Mouse (Mus musculus): Measurements from ENCODE around the gene Eif5a.
"Not testable (repeated sequence)": the region's sequence is repeated elsewhere in the genome, so short reads cannot be mapped to it uniquely, and the experiment has no call there.

Eif5a gene

DNA sequence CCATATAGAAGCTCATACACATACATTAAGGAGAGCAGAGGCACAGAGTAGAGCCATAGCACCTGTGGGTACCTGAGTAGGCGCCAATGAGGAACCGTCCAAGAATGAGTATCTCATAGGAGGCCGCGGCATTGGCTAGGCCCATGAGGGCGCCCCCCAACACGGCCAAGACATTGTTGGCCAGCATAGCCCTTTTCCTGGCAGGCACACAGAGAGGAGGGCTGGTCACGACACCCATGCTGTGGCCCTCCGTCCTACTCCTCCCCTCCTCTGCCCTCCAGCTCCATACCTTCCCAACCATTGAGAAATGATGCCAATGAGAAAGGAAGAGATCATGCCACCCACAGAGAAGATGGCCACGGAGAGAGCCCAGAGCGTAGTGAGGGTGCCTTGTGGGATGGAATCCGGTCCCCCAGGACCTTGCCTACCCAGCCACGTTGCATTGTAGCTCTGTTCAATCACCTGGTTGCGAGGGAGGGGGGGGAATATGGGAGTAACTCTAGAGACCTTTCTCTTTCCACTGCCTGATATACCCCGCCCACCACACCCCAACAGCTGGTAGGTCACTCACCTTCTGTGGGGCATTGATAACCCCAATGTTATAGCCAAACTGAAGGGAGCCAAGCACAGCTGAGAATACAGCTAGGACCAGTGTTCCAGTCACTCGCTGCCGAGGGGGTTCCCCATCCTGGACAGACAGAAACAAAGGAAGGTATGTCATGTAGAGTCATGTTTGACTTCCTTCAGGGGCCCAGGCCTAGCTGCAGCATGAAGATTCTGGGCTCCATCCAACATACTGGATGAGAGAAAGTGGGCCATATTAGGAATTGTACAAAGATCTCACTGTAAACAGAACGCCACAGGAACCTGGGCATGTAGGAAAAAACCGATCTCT, 24.5 kb upstream of the Eif5a start:
- no peak for DNase-seq (ENCODE audit: low spot score)

DNA sequence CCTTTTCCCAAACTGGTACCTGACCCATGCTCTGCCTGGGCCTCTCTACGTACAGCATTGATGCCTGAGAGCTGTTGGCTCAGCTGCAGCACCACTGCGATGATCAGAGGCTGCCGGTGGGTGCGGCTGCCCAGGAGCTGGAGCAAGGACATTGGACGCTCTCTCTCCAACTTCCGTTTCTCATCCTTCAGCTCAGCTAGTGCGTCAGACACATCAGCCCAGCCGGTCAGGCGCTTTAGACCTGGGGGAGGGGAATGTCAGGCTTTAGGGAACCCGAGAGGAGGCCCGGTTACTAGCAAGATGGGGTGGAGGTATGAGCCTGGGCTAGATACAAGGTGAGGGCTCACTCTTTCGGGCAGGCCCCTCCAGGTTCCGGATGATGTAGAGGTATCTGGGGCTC, 23.5 kb upstream of the Eif5a start:
- no peak for DNase-seq (ENCODE audit: low spot score)

DNA sequence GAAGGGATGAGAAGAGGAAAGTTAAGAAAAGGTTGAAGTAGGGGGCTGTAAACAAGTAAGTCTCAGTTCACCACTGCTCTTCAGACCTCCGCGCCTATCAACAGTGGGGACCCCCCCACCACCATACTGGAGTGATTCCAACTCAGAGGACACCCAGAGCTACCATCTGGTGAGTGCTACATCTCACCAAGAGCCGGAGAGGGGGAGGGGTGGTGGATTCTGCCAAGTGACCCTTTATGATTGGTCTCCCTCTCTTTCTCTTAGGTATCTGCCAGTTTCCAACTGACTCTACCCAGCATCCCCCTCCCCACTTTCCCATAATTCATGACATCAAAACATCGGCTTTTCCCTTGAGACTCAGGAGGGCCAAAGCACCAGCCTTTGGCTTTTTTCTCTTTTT, 19.2 kb upstream of the Eif5a start:
- DNase-seq (ENCODE audit: low spot score): no peak

DNA sequence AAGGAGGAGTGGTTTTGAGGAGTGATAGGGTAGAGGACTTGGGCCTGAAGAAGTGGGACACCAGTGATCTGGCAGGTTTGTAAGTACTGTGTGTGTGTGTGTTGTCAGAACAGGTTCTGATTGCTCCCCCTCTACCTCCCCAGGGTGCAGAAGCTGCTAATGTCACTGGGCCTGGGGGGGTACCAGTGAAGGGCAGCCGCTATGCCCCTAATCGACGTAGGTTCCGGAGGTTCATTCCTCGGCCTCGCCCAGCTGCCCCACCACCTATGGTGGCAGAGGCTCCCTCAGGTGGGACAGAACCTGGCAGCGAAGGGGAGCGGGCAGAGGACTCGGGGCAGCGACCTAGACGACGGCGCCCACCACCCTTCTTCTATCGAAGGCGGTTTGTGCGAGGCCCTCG, 18.0 kb upstream of the Eif5a start:
- DNase-seq (ENCODE audit: low spot score): no peak

DNA sequence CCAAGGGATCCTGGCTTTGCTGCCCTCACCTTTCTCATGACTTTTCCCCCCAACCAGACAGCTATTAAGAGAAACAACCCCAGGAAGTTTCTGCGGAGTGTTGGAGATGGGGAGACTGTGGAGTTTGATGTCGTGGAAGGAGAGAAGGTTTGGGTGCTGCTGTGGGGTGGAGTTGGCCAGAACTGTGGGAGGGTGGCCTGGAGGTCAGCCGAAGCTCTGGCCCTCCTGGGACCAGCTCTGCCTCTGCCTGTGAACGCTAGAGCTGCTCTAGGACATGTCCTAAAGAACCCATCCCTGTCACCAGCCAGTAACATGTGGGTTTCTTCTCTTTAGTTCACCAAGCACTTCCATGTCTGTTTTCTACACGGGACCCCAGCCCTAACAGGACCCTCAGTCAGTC, 17.4 kb upstream of the Eif5a start:
- no peak for DNase-seq (ENCODE audit: low spot score)

DNA sequence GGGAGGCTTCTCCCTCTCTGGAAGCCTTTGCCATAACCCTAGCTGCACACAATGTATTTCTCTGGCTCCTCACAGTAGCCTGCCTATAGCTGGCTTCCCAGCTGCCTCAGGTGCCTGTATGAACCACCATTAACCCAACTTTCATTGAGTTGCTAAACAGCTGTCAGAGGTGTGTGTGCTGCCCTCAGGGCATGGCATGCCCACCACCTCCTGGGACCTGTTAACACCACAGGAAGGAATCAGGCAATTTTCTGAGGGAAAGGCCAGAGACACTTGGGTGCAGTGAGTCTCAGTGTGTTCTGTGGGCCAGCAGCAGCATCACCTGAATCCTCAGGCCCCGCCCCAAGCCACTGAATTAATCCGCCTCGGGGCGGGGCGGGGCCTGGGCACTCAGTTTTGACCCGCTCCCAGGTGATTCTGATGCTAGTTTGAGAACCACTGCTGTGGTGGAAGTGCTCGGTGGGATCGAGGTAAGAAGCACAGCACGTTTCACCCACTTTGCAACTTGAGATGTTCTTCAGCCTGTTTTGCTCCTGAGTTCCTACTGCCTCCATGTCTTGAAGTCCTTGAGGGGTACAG, 16.7 kb upstream of the Eif5a start:
- no peak for DNase-seq (ENCODE audit: low spot score)

DNA sequence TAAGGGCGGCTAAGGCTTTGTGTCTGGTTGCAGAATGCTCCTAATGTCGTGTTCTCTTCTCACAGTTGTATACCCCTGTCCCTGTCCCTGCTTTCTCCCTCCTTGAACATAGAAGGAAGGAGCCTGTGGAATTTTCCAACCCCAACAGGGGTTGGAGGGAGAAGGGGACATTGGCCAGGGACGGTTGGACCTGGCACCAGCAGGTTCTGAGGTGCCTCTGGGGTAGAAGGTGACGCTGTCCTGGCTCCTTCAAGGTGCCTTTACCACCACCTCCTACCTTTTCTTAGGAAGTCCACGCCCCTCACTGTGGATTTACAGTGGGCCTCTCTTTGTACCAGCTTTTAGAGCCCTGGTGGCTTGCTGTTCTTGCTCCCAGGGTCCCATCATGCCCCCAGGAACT, 16.1 kb upstream of the Eif5a start:
- DNase-seq (ENCODE audit: low spot score): no peak

DNA sequence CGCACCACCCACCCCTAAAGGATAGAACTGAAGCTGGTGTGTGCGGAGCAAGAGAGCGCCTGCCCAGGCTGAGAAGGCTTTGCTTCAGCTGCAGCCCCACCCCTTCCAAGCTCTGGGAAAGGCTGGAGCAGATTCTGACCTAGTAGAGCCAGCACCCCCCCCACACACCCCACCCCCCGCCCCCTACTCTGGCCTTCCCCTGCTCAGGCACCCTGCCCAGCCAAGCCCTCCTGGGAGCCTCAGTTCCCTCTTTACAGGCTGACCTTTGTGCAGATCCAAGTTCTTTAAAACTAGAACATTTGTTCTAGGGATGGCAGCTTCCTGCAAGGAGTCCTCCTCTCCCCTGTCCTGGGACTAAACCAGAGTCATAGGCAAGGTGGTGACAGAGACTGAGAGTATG, 15.6 kb upstream of the Eif5a start:
- DNase-seq (ENCODE audit: low spot score): no peak

DNA sequence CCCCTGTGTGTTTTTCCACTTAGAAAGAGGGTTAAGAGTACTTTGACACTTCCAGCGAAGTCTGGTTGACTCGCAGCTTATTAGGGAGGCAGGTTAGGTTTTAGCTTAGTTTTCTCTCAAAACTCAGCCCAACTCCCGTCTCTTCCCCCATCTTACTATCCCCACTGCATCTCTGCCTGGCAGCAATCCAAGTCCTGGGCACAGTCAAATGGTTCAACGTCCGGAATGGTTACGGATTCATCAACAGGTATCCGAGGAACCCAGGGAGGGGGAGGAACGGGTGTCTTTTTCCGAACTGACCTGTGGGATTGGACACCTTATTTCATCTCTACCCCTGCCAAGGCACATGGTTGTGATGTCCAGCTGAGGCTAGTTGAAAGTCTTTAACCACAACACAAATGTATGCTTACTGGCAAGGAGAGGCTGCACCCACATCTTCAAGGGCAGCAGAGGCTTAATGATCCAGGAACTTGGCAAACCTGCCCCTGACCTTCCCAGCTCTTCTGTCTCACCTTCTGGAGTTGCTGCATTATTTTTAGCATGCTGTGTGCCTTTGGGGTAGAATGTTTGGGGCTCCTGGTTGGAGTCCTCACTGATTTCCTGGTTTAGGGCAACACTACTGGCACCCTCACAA, 15.1 kb upstream of the Eif5a start:
- DNase-seq (ENCODE audit: low spot score): no peak

DNA sequence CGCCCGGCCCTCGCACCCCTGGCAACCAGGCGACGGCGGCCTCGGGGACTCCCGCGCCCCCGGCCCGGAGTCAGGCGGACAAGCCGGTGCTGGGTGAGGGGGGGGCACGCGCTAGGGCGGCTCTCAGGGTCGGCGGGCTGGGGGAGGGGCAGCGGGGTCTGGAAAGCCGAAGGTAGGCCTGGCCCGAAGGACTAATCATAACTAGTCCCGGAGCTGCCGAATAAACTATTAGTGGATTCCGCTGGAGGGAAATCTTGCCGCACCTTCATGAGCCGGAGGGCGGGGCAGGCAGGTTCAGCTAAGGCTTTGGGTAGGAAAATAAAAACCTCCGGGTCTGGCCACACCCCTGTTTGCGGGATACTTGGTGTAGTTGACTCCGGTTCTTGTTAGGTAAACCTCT, 14.4 kb upstream of the Eif5a start:
- DNase-seq (ENCODE audit: low spot score): no peak

DNA sequence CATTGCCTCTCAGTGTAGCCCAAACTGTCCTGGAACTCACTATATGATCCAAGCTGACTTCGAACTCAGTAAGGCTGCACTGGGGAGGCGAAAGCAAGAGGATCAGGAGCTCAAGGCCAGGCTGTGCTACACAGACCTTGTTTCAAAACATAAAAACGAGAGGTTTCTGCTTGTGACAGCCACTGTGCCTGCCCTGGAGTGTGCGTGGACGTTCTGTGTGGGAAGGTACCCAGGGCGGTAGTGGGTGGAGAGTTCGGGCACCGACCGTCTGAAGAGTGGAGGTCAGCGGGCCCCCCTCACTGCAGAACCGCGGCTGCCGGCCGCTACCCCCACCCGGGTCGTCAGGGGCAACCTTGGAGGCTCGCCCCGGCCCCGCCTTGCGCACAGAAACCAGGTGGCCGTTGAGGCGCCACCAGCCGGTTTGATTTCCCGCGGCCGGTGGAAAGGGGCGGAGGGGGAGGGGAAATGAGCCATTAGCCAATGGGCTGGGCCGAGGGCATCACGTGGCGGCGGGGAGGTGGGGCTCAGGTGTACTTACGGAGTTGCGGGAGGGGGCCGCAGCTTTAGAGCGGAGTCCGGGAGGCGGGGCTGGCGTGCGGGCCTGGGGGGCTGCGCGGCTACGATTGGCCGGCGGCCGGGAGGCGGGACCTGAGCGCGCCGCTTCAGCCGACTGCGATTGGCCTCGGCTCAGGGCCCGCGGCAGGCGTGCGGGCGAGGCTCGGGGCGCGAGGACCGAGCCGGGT, 13.6 kb upstream of the Eif5a start, which contains the start of gene Ybx2:
TSS of gene Ybx2 (plus strand) at position 660 of the 743 bp plus-strand sequence.
- peak; percentile 77 for DNase-seq (ENCODE audit: low spot score)

DNA sequence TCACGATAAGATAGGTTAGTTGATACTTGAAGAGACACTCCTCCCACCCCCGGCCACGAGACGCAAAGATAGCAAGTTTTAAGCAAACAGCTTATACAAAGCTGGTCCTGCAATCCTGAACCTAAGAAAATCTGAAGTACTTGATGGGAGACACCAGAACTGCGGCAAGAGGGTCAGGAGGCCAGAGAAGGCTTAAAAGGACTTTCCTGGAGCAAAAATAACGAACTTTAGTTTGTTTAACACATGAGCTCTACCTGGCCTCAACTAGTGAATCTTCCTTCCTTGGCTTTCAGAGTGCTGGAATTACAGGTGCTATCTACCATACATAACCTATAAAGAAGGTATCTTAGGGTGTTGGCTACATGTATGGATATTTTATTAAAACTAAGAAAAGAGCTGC, 12.9 kb upstream of the Eif5a start:
- no peak for DNase-seq (ENCODE audit: low spot score)

DNA sequence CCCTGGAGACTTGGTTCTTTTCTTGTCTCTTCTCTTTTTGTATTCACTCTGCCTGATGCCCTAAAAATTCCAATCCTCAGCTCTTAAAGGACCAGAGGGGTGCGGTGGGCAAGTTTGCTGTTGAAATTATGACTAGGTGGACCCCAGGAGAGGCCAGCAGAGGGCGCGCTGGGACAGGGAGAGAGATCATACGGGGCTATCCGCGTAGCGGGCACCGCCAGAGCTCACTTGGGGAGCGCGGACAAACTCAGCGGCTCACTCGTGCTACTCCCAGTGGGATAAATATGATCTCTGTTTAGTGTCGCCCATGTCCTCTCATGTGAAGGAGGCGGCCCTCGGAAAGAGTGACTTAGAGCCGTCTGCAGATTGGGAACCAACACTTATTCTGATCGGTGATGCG, 12.4 kb upstream of the Eif5a start:
- DNase-seq (ENCODE audit: low spot score): peak; percentile 98

DNA sequence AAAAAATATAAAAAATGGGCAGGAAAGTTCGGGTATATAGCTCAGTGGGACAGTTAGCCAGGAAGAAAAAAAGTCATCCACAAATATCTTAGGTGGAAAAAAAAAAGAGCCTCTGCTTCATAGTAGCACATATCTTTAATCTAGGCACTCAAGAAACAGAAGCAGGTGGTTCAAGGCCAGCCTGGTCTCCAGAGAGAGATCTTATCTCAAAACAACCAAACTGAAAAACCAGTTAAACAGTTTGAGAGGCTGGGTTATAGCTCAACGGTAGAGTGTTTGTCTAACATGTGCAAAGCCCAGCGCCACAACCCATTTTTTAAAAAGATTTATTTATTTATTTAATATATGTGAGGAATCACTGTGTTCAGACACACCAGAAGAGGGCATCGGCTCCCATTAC, 11.3 kb upstream of the Eif5a start:
- no peak for DNase-seq (ENCODE audit: low spot score)

DNA sequence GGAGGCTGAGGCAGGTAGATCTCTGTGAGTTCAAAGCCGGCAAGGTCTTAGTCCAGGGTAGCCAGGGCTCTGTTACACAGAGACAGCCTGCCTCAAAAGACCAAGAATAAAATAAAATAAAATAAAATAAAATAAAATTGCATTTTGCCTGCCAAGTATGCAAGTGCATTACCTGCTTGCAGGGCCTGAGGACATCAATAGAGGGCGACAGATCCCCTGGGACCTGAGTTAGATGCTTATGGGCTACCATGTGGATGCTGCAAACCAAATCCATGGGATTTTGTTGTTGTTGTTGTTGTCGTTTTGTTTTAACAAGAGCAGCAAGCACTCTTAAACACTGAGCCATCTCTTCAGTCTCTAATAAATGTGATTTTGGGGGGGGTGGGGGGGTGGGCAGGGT, 10.5 kb upstream of the Eif5a start:
- DNase-seq (ENCODE audit: low spot score): no peak

DNA sequence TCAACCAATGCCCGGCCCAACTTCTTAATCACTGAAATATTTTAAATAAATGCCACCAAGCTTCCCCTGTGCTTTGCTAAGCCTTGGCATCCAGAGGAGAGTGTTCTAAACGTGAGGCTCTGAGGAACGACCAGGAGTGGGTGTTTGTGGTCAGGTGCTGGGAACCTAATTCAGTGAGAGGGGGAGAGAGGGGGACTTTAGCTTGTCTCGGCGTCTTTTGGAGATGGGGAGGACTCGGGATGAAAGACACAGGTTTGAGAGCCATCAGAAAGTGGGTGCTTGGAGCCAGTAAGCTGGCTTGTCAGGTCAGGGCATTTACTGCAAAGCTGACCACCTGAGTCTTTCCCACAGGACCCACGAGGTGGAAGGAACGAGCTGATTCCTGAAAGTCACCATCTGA, 10.0 kb upstream of the Eif5a start:
- no peak for DNase-seq (ENCODE audit: low spot score)

DNA sequence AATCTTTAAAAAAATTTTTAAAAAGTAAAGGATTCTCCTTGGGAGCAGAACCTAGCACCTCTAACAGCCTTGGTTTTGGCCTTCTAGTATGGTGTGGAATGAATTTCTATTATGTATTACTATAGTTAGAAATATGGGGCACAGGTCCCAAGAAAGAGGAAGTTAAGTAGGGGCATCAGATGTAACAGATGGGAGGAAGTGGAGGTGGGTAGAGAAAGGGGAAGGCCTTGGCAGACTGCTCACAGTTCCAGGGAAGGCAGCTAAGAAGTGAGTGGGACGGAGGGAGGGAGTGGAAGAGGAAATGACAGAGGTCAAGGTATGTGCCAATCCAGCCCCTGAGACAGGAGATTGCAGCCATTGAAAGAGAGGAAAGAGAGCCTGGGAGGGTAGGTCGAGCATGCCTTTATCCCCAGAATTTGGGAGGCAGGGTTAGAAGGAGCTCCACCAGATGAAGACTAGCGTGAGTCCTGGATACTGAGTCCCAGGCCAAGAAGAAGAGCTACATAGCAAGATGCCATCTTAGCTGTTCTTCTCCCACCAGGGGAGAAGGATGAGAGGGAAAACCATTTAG, 9.3 kb upstream of the Eif5a start:
- DNase-seq (ENCODE audit: low spot score): no peak

DNA sequence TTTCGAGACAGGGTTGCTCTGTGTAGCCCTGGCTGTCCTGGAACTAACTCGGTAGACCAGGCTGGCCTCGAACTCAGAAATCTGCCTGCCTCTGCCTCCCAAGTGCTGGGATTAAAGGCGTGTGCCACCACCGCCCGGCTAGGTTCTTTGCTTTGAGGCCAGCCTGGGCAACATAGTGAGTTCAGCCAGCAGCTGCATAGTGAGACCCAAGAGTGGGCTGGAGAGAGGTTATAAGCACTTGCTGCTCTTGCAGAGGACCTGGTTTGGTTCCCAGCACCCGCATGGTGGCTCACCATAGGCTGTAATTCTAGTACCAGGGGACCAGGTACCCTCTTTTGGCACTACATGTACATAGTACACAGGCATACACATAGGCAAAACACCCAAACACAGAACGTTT, 8.4 kb upstream of the Eif5a start:
- not testable (repeated sequence) for DNase-seq (ENCODE audit: low spot score)

DNA sequence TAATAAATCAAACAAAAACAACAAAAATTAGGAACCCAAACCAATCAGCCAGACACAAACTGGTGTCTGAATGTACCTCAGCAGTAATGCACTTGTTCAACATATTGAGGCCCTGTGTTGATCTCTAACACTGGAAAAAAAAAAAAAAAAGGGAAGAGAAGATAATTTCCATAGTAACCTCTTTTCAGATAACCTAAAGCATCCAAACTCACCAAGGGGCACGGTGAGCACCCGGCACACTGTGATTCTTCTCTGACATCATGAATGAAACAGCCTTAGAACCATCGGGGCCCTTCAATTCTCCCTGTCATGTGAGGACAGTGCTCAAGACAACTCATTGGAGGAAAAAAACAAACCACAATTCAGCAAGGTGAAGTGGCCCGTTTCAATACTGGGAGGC, 8.0 kb upstream of the Eif5a start:
- DNase-seq (ENCODE audit: low spot score): no peak

DNA sequence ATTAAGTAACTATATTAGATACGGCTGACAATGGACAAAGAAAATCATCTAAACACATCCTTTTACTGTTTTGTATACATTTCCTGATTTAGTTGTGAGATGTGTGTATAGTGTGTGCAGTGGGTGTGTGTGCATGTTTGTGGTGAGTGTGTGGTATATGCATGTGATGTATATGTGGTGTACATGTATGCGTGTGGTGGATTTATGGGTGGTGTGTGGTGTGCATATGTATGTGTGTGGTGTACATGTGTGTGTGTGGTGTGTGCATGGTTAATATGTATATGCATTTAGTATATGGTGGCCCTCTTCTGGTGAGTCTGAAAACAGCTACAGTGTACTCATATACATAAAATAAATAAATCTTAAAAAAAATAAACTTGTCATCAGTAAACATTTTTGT, 5.7 kb upstream of the Eif5a start:
- DNase-seq (ENCODE audit: low spot score): no peak

DNA sequence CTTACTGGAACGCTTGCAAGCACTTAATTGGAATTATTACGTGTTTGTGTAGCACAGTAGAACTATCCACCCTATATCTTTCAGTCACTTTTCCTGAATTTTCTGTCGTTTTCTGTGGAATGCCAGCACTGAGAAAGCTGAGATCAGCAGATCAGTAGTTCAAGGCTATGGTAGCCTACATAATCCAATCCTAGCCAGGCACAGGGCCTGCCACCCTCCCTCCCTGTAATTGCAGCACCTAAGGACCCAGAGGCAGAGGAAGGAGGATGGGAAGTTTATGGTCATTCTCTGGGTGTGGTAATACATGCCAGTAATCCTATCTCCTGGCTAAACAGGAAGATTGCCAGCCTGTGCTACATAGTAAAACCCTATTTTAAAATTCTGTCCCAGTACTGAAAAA, 1.0 kb upstream of the Eif5a start:
- DNase-seq (ENCODE audit: low spot score): no peak

DNA sequence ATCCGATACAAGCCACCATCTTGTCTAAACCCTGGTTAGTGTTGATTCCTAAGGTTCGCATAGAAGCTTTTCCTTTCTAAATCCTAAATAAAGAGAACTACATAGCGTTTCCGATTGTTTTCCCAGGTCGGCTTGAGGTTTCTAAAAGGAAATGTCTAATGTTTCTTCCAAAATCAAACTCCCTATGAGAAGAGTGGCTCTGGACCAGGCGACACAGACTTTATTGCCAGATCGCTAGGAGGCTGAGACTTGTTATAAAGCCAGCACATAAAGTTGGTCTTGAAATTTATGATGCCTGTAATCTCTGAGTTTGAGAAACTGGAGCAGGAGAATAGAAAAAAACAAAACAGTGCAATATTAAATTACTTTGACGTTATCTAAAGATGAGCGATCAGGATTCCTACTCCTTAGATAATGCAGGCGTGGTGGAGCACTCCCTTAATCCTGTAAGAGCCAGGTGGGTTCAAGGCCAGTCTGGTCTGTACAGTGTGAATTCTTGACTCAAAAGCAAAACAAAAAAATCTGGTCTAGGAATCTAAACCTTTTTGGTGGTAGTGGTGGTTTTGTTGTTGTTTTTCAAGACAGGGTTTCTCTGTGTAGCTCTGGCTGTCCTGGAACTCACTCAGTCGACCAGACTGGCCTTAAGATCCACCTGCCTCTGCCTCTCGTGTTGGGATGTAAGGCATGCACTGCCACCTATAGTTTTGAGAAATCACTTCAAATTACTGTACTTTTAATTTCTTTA, 426 bp upstream of the Eif5a start:
- DNase-seq (ENCODE audit: low spot score): no peak

Data from urinary bladder, postnatal 25 days (tissue).